Mouse (Mus musculus) liver, embryonic 14.5 days (tissue): Measurements from ENCODE around the gene Ranbp6.

Experiments
- CTCF ChIP-seq: IDR thresholded peaks from 2 replicates; pipeline ENCODE4 v1.5.1; 2016; ENCODE audit warnings: antibody characterized with exemption, low read depth, control low read depth
- EP300 ChIP-seq: IDR thresholded peaks from 2 replicates; pipeline ENCODE4 v1.6.1; 2016; ENCODE audit warnings: antibody characterized with exemption, low read depth

GRCm38 (mm10) chr19:29797371-29797770 lies 15.4 kb downstream of the Ranbp6 start:
- TF ChIP-seq CTCF (no peak), EP300 (no peak)
